ENCODE assay signal across 14 mouse cellular contexts in genomic region chr9:86629379-86629778, GRCm38 (mm10). TPM values are rescaled to one million over a fixed set of nuclear protein-coding genes. Genes with fewer than 3 reads are reported as not detected.
DNase-seq lines count a peak whose midpoint lies in the region; ATAC-seq and TF ChIP-seq lines count a peak whose summit lies in the region.
"Had no signal": no experiment of that assay in that cellular context is flagged by ENCODE, and none has a peak within 500 bp of the region (broad histone marks: within the 10 kb centered on the region; RNA-seq: fewer than 3 reads in every experiment).

No protein-coding gene starts in this region.

- no peak overlapping the region for H3K4me2 ChIP-seq in heart, postnatal 0 days (ENCODE audit: low read depth, low read length)
- H3K4me2 ChIP-seq in neural tube, embryonic 15.5 days = no peak overlapping the region
- H3K4me2 ChIP-seq in liver, embryonic 12.5 days = no peak overlapping the region

- H3K27ac ChIP-seq in heart, postnatal 0 days (ENCODE audit: low read depth) = peak overlapping the region; percentile 86
- no peak overlapping the region for H3K27ac ChIP-seq in neural tube, embryonic 15.5 days (replicated peaks)
- peak overlapping the region; percentile 49 for H3K27ac ChIP-seq in embryonic fibroblast, embryonic 13.5 days (ENCODE audit: insufficient read depth, low read length)
- no peak overlapping the region for H3K27ac ChIP-seq in liver, embryonic 12.5 days
- H3K27ac ChIP-seq: macrophage had no signal

- intact Hi-C loops in heart, postnatal 14 days (cut with DNase I) = no loop called here

- DNase-seq in heart, postnatal 0 days (ENCODE audit: low spot score) = no peak
- DNase-seq in heart, postnatal 14 days = no peak
- peak; percentile 40 for DNase-seq in neural tube, embryonic 10.5 days (ENCODE audit: extremely low spot score, low spot score)
- DNase-seq in ovary, adult 18-20 months (ENCODE audit: low spot score) = no peak
- DNase-seq: cerebellum, postnatal 25 days; heart, postnatal 36 days; liver; lung, adult 2 months; thymus, postnatal 4 days had no signal

- TF ChIP-seq CTCF in heart, postnatal 0 days (IDR thresholded peaks at IDR 0.05; ENCODE audit: low read depth) = no peak
- TF ChIP-seq CTCF in embryonic fibroblast, embryonic 13.5 days (IDR thresholded peaks at IDR 0.05; ENCODE audit: borderline replicate concordance, insufficient read depth, low read length) = no peak

- no peak overlapping the region for H3K9ac ChIP-seq in heart, postnatal 0 days (replicated peaks; ENCODE audit: low read depth, low read length)
- H3K9ac ChIP-seq in neural tube, embryonic 15.5 days (replicated peaks) = no peak overlapping the region
- H3K9ac ChIP-seq in liver, embryonic 12.5 days = no peak overlapping the region

- WGBS in heart, postnatal 0 days = 72% methylated on average over 6 of the region's 6 CpGs
- WGBS in neural tube, embryonic 15.5 days = 90% methylated on average over 6 of the region's 6 CpGs
- 68% methylated on average over 6 of the region's 6 CpGs for WGBS in liver, embryonic 12.5 days (ENCODE audit: insufficient replicate concordance)

- H3K4me3 ChIP-seq in heart, postnatal 0 days (ENCODE audit: low read depth, low read length) = no peak overlapping the region
- no peak overlapping the region for H3K4me3 ChIP-seq in neural tube, embryonic 15.5 days (replicated peaks)
- H3K4me3 ChIP-seq in embryonic fibroblast, embryonic 13.5 days (ENCODE audit: insufficient read depth, low read length) = no peak overlapping the region
- no peak overlapping the region for H3K4me3 ChIP-seq in liver, embryonic 12.5 days

- TF ChIP-seq POLR2A in embryonic fibroblast, embryonic 13.5 days (IDR thresholded peaks at IDR 0.05; ENCODE audit: low read depth, low read length) = no peak

- ATAC-seq in heart, postnatal 0 days (ENCODE audit: insufficient read depth, low read depth) = no peak
- no peak for ATAC-seq in neural tube, embryonic 15.5 days (ENCODE audit: low FRiP score)
- no peak for ATAC-seq in liver, embryonic 12.5 days
- ATAC-seq: inflammation-experienced regulatory T-cells, adult 6 months had no signal

- H3K36me3 ChIP-seq in heart, postnatal 0 days (replicated peaks; ENCODE audit: control insufficient read depth, insufficient read depth, low read length) = no peaks in the 10 kb centered on the region
- H3K36me3 ChIP-seq in neural tube, embryonic 15.5 days = peaks cover 6% of the 10 kb centered on the region; the same call in 1 of the 2 replicates
- H3K36me3 ChIP-seq in liver, embryonic 12.5 days = no peaks in the 10 kb centered on the region

- peaks cover 23% of the 10 kb centered on the region for H3K4me1 ChIP-seq in heart, postnatal 0 days (ENCODE audit: control insufficient read depth, insufficient read depth)
- no peaks in the 10 kb centered on the region for H3K4me1 ChIP-seq in neural tube, embryonic 15.5 days
- H3K4me1 ChIP-seq in embryonic fibroblast, embryonic 13.5 days (ENCODE audit: control insufficient read depth, insufficient read depth, low read length) = peaks cover 31% of the 10 kb centered on the region
- H3K4me1 ChIP-seq in liver, embryonic 12.5 days = no peaks in the 10 kb centered on the region

- H3K9me3 ChIP-seq in heart, postnatal 0 days (replicated peaks; ENCODE audit: control insufficient read depth, low read length) = no peaks in the 10 kb centered on the region
- H3K9me3 ChIP-seq in neural tube, embryonic 15.5 days (replicated peaks) = no peaks in the 10 kb centered on the region
- H3K9me3 ChIP-seq in liver, embryonic 12.5 days (replicated peaks) = no peaks in the 10 kb centered on the region

- no peaks in the 10 kb centered on the region for H3K27me3 ChIP-seq in heart, postnatal 0 days (ENCODE audit: control insufficient read depth, insufficient read depth, low read length)
- H3K27me3 ChIP-seq in neural tube, embryonic 15.5 days (replicated peaks) = no peaks in the 10 kb centered on the region
- no peaks in the 10 kb centered on the region for H3K27me3 ChIP-seq in liver, embryonic 12.5 days (replicated peaks)

- no peak for TF ChIP-seq EP300 in heart, postnatal 0 days (IDR thresholded peaks at IDR 0.05; ENCODE audit: low read depth)

RNA-seq across cellular contexts. Expression of gene Rwdd2a, which starts 57.6 kb away (rescaled TPM):
- total RNA-seq in heart, postnatal 0 days (2014; rRNA removed; ENCODE audit: low replicate concordance) = not detected in 2 replicates
- 2.2 and 2.5 TPM in 2 replicates for polyA plus RNA-seq in heart, postnatal 0 days (2015; fragmentation: Nextera tagmentation; extraction: Ambion mirVana)
- total RNA-seq in heart, postnatal 14 days (2021) = under 1 TPM; 0.76 to 0.83 TPM
- 37.7 and 42.6 TPM in 2 replicates for polyA plus RNA-seq in neural tube, embryonic 15.5 days (2015; fragmentation: Nextera tagmentation; extraction: Ambion mirVana)
- 2.2 and 2.3 TPM in 2 replicates for polyA plus RNA-seq in embryonic fibroblast, embryonic 13.5 days (2011; ENCODE audit: insufficient read length, low read depth, missing spikeins)
- polyA plus RNA-seq in liver, embryonic 12.5 days (2016; fragmentation: Nextera tagmentation; extraction: Ambion mirVana) = 1.6 and 2.1 TPM in 2 replicates

RNA-seq across cellular contexts. Expression of gene Pgm3, which starts 57.7 kb away (rescaled TPM):
- total RNA-seq in heart, postnatal 0 days (2014; rRNA removed; ENCODE audit: low replicate concordance) = 6.8 and 17.2 TPM in 2 replicates
- 11.9 and 12.1 TPM in 2 replicates for polyA plus RNA-seq in heart, postnatal 0 days (2015; fragmentation: Nextera tagmentation; extraction: Ambion mirVana)
- total RNA-seq in heart, postnatal 14 days (2021) = 1 to 10 TPM; 5.8 to 8.9 TPM
- polyA plus RNA-seq in neural tube, embryonic 15.5 days (2015; fragmentation: Nextera tagmentation; extraction: Ambion mirVana) = 32.0 and 32.2 TPM in 2 replicates
- polyA plus RNA-seq in embryonic fibroblast, embryonic 13.5 days (2011; ENCODE audit: insufficient read length, low read depth, missing spikeins) = 27.6 and 30.8 TPM in 2 replicates
- polyA plus RNA-seq in liver, embryonic 12.5 days (2016; fragmentation: Nextera tagmentation; extraction: Ambion mirVana) = 17.4 and 17.7 TPM in 2 replicates

Comparison
In these comparisons a context has a peak if more than half of its experiments do, and no peak if none do; other contexts are left out.
1. H3K27ac ChIP-seq: peak in heart, postnatal 0 days (single experiment) and embryonic fibroblast, embryonic 13.5 days (single experiment); none in neural tube, embryonic 15.5 days (single experiment) and liver, embryonic 12.5 days (single experiment).
2. RNA of gene Rwdd2a, which starts 57.6 kb away (polyA plus RNA-seq): 37.7 to 42.6 TPM in neural tube, embryonic 15.5 days; 2.2 to 2.5 TPM in heart, postnatal 0 days, 2.2 to 2.3 TPM in embryonic fibroblast, embryonic 13.5 days and 1.6 to 2.1 TPM in liver, embryonic 12.5 days; every median in the first group is over 10 times any median in the second.